Mouse (Mus musculus) testis, adult 2 months (tissue): ENCODE results near the gene 1700017B05Rik.

ENCODE experiments used
- CTCF ChIP-seq: fragments of 200-500 bp; IDR thresholded peaks from 2 replicates; pipeline ENCODE4 v1.5.1; 2012; ENCODE audit warnings: low read depth, mild to moderate bottlenecking, inconsistent platforms, low read length, moderate library complexity; ENCODE audit not compliant: control insufficient read depth, insufficient read depth, insufficient replicate concordance
- POLR2A ChIP-seq: fragments of 200-500 bp; IDR thresholded peaks from 2 replicates; pipeline ENCODE4 v1.6.1; 2012; ENCODE audit warnings: low read depth, mild to moderate bottlenecking, inconsistent platforms, low read length, moderate library complexity; ENCODE audit not compliant: control insufficient read depth

- no peak for TF ChIP-seq CTCF
- TF ChIP-seq POLR2A = no peak
These were observed 13.9 kb upstream of the 1700017B05Rik start for GRCm38 (mm10) chr9:57276311-57276710.
